Mouse (Mus musculus) mouse embryonic stem cell (cell line): ENCODE measurements around the gene 1810010D01Rik.

Source experiments
- in situ Hi-C, 2 experiments: fragments of 300-500 bp; cut with MboI; formaldehyde crosslinking; loops; 1 replicate in 1 of 2; 3 replicates in 1 of 2; pipeline ENCODE4 v1.14.3; 2019 to 2020; ENCODE audit warnings: low sequenced_read_pairs in 2 of 2, low pct_unique_long_range_greater_than_20kb in 1 of 2, mixed read lengths in 1 of 2; ENCODE audit not compliant: unreplicated experiment in 1 of 2

1810010D01Rik gene

GRCm38 (mm10) chr7:145208006-145208405 is at the start of gene 1810010D01Rik:
Gene 1810010D01Rik (minus strand): TSS chr7:145208119.
- in situ Hi-C loops, result no loop called here

DNA sequence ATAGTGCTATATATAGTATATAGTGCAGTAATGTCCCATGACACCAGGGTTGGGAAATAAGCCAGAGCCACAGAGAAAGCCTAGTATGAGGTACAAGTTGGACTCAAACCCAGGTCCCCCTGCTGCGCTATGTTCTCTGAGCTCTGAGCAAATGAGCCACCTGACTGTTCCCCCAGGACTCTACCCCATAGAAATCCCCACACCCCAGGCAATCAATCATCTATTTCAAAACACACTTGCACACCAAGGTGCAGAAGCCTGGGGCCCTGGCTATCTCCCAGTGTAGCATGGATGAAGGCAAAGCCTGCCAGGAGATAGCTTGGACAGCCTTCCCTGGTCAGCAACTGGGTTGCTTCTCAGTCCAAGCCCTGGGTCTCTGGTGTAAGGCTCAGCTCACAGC is 48.2 kb upstream of the 1810010D01Rik start:
- in situ Hi-C loops, result no loop called here

DNA sequence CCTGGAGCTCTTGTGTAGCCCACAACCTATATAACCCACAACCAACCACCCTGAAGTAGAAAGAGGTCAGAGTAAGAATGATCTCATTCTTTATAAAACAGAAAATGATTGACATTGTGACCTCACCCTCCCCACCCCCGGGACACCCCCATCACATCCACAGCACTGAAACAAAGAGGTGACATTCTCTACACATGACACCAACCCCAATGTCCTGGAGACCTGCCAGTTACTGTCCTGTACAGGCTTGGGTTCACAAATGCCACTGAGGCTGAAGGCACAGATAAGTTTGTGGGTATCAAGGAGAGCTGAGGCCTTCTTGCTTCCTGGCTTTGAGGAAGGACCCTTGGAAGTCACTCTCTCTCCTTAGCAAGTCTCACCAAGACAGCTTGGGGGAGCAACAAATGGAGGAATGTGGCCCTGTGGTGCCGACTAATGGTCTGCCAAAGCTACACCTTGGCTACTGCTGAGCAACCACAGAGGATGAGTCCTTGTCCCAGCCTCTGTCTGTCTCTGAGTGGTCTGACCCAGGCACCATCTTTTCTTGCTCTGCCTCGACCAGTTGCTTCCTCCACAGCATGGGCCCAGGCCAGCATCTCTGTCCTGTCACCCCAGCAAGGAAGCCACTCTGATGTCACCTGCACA is 46.2 kb upstream of the 1810010D01Rik start:
- in situ Hi-C loops, result no loop called here

DNA sequence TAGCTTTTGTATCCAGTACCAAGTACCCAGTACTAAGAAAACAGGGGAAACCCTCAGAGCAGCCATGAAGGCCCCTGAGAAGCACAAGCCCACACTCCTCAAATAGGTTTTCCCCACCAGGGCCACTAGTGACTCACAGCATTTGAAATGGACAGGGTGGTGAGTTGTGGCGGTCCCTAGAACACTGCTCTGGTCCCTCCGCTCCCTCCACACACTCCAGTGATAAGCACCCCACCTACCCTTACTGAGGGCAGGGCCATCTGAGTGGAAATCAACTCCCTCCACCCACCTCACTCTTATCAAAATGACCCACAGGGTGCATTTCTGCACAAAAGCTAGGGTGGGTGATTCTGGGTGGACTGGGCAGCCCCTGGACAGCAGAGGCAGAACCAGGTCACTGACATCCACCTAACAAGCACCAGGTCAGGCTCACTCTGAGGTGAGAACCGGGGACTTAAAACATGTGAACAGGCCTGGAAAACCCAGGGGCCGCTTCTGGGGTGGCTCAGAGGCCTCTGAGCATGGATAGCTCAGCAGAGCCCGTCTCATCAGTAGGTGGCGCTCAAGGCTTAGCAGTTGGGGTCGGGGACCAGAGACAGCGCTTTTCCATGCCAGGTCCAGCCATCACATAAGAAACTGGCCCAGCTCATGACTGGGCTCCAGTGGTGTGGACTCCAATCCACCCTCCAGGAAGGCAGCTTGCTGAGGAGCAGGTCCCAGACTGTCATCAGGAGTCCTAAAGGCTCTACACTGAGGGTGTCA is 45.0 kb upstream of the 1810010D01Rik start:
- in situ Hi-C loops, result no loop called here

DNA sequence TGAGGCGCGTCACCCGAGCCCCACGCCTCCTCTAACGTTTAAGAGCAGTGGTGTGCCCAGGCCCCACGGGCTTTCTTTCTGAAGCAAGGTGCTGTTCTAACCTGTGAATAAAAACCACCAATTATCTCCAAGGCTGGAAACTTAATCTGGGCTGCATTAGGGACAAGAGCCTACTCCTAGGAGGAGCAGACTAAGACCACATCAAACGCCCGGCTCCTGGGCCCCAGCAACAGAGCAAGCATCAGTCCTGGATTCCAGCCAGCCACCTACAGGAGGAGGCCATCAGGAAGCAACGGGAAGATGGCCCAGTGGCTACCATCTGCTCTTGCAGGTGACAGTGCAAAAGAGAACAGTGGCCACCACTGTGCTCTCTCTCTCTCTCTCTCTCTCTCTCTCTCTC is 42.3 kb upstream of the 1810010D01Rik start:
- in situ Hi-C loops, result no loop called here

DNA sequence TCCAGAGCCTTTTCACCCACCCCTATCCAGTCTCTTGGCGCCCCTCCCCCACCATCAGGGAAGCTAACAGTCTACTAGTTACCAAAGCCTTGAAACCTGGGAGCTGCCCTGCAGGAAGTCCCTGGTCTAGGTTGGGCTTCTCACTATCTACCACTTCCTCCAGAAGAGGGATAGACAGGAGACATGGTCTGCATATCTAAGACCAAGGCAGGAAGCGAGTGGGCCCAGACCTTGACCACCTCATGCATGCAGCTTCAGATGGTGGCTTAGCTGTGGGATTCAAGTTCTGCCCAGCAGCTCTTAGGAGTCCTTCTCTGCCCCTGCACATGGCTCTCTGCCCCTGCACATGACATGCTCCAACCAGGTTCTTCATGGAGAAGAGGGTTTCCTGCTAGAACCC is 41.0 kb upstream of the 1810010D01Rik start:
- in situ Hi-C loops, result loop anchor here in 1 of 2 experiments (10.0 kb wide), 1 partner anchor 464 kb away; no protein-coding TSS in a partner anchor

GRCm38 (mm10) chr7:145242851-145243712 is 35.2 kb upstream of the 1810010D01Rik start:
- in situ Hi-C loops, result loop anchor here (5.0 to 10.0 kb wide), 2 partner anchors 306 to 458 kb away; partner anchors contain the start of gene Ccnd1 (in 1 of the 2)

- in situ Hi-C loops, result loop anchor here (5.0 to 10.0 kb wide), 2 partner anchors 305 to 457 kb away; partner anchors contain the start of gene Ccnd1 (in 1 of the 2)
These were observed 34.1 kb upstream of the 1810010D01Rik start for GRCm38 (mm10) chr7:145242028-145242427.

DNA sequence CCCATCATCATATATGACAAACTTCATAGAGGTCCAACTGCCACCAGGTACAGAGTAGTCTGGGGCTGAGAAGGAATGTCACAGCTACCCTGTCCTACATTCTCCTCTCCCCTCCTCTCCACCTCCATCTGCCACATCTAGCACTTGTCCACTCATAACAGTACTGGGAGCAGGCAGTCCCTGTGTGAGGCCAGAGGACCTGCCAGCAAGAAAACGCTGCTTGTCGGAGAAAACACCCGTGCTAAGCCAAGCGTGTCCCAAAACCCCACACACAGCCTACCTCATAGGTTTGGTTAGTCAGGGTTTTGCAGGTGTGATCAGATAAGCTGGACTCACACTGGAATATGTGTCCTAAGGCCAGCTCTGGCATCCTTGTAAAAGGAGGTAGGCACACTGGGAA is 33.0 kb upstream of the 1810010D01Rik start:
- in situ Hi-C loops, result loop anchor here (5.0 to 10.0 kb wide), 2 partner anchors 304 to 456 kb away; partner anchors contain the start of gene Ccnd1 (in 1 of the 2)

DNA sequence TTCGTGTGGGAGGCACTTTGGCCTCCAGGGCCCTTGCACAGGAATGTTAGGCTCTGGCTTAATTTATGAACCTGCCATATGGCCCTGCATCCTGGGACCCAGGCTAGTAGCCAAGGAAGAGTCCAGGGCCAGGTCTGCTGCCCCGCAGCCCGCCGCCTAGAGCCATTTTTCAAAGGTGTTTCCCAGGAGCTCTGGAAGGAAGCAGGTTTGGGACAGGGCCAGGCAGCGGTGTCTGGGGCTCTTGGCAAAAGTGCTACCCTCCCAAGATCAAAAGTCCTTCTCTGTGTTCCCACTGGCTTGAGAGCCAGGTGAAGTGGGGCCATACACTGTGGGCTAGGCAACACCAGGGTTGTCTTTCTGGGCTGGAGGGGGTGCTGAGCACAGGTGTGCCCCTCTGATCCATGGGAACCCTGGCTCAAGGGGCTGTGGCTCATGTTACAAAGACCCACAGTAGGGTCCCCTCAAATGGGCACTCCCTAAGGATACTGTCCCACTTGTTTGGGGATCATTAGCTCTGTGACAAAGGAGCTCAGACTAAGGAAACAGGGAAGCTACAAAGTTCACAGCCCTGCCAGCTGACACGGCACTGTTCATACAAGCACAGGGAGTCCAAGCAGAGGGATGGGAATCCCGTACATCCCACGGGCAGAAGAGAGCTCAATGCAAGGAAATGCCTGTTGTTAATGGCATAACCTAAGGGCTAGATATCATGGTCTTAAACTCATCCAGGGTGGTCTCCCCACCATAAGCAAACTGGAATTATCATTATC is 32.0 kb upstream of the 1810010D01Rik start:
- in situ Hi-C loops, result loop anchor here (5.0 to 10.0 kb wide), 2 partner anchors 303 to 455 kb away; partner anchors contain the start of gene Ccnd1 (in 2 of the 2)

DNA sequence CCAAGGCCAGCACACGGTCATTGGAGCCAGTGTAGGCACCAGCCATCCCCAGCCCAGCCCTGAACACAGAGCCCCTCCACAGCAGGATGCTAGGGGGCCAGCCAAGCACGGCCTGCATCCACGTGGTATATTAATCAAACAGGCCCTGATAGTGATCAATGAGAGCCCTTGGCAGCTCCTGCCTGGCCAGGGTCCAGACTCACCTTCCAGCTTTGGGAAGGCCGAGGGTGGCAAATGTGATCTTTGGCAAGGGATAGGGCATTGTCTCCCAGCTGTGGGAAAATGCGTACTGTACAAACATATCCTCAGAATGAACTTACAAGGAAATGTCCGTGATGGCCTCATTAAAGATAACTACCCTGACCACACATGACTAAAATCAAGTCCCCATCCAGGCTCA is 31.2 kb upstream of the 1810010D01Rik start:
- in situ Hi-C loops, result loop anchor here in 1 of 2 experiments (5.0 kb wide), 1 partner anchor 302 kb away; the partner anchor contains the start of gene Ccnd1

GRCm38 (mm10) chr7:145234841-145235790 is 27.2 kb upstream of the 1810010D01Rik start:
- in situ Hi-C loops, result loop anchor here in 1 of 2 experiments (5.0 kb wide), 1 partner anchor 298 kb away; the partner anchor contains the start of gene Ccnd1

GRCm38 (mm10) chr7:145231659-145232058 is 23.7 kb upstream of the 1810010D01Rik start:
- in situ Hi-C loops, result no loop called here

GRCm38 (mm10) chr7:145226641-145227040 is 18.7 kb upstream of the 1810010D01Rik start:
- in situ Hi-C loops, result no loop called here

DNA sequence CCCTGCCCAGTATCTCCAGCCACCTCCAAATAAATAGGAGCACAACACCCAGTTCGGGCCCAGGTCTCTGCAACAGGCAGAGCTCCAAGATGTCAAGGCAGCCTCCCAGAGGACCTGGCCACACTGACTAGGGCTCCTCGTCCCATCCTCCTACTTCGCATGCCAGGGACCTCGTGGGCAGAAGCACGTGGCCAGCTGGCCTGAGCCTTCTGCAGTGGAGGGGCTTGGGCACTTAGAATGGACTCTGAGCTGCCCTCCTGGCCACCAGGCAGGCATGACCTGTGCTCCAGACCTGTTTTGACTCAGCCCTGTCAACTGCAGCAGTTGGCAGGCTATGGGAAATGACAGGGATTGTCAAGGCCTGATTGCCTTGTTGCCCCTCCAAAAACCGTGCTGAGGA is 17.7 kb upstream of the 1810010D01Rik start:
- in situ Hi-C loops, result no loop called here

DNA sequence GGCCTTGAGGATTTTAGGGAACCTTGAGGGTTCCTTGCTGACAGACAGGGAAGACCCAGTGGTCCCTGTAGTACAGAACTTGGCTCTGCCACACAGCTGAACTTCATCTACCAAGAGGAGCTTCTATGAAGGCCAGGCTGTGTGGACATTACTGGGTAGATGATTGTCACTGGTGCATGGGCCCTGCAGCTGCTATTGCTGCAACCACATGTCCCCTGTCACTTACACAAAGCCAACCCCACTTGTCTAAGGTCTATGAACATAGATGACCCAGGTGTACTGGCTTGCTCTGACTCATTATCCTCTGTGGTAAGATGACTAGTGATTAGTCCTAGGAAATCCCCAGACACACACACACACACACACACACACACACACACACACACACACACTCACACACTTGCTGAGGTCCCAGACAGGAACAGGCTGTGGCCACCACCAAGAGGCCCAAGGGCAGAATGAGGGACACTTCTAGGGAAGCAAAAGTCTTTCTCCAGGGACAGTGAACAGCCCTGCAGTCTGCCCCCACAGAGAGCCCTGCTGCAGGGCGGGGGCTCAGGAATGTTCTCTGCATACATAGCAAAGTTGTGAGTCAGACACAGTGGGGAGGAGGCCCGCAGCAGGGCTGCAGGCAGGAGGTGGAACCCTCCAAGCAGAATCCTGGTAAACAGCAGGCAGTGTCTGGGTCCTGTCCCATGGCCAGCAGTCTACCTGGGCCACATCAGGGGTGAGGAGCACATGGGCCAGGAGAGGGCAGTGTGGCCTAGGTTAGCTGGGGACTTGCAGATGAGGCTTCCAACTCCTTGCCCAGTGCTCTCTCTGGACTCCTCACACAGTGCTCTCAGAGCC is 14.1 kb upstream of the 1810010D01Rik start:
- in situ Hi-C loops, result no loop called here
